Mouse (Mus musculus) neural tube, embryonic 13.5 days (tissue): Measurements from ENCODE around the gene Zfp992. TPM values are rescaled to one million over a fixed set of nuclear protein-coding genes. Genes with fewer than 3 reads are reported as not detected.
"Not testable (repeated sequence)": the region's sequence is repeated elsewhere in the genome, so short reads cannot be mapped to it uniquely, and the experiment has no call there.

Experiments
- ATAC-seq: fragments of 200-750 bp; cut with Nextera tagmentation; 2 replicates; pipeline ENCODE4 v1.8.0; 2017; ENCODE audit warnings: low read depth, mild to moderate bottlenecking, moderate TSS enrichment, moderate library complexity
- H3K27ac ChIP-seq: fragments of 300-500 bp; sonication (generic); replicated peaks from 2 replicates; pipeline ENCODE4 v1.5.1; 2015; ENCODE audit warnings: moderate library complexity, mild to moderate bottlenecking, inconsistent platforms
- H3K27me3 ChIP-seq: fragments of 300-500 bp; sonication (generic); 2 replicates; pipeline ENCODE4 v1.6.1; 2015; ENCODE audit warnings: mild to moderate bottlenecking, inconsistent platforms
- H3K36me3 ChIP-seq: fragments of 300-500 bp; sonication (generic); 2 replicates; pipeline ENCODE4 v1.6.1; 2015; ENCODE audit warnings: mild to moderate bottlenecking, inconsistent platforms
- H3K4me1 ChIP-seq: fragments of 300-500 bp; sonication (generic); replicated peaks from 2 replicates; pipeline ENCODE4 v1.6.1; 2015; ENCODE audit warnings: inconsistent platforms
- H3K4me2 ChIP-seq: fragments of 300-500 bp; sonication (generic); 2 replicates; pipeline ENCODE4 v1.6.1; 2015; ENCODE audit warnings: inconsistent platforms, mild to moderate bottlenecking, moderate library complexity
- H3K4me3 ChIP-seq: fragments of 300-500 bp; sonication (generic); 2 replicates; pipeline ENCODE4 v1.5.1; 2015; ENCODE audit warnings: mild to moderate bottlenecking, inconsistent platforms
- H3K9ac ChIP-seq: fragments of 300-500 bp; sonication (generic); 2 replicates; pipeline ENCODE4 v1.6.1; 2015; ENCODE audit warnings: moderate library complexity, mild to moderate bottlenecking, inconsistent platforms
- H3K9me3 ChIP-seq: fragments of 300-500 bp; sonication (generic); 2 replicates; pipeline ENCODE4 v1.6.1; 2016; ENCODE audit warnings: inconsistent platforms
- WGBS: fragments of 180-500 bp; shearing (Covaris S2); methylation state at CpG from one replicate; pipeline ENCODE4 v1.1.7; 2015; 5-methylcytosine and 5-hydroxymethylcytosine counted together
- polyA plus RNA-seq: library from polyadenylated mRNA; unstranded; fragments of >200 nt; fragmentation: Nextera tagmentation; extraction: Ambion mirVana; gene quantifications from 2 replicates; pipeline ENCODE4 v1.2.1, GENCODE M21; 2015

Gene Zfp992
- polyA plus RNA-seq, 1 experiment from 2014 or later = 2.0 TPM

- H3K4me1 ChIP-seq = no peaks in the 10 kb centered on the region
- no peak overlapping the region for H3K27ac ChIP-seq
- peaks cover 68% of the 10 kb centered on the region for H3K9me3 ChIP-seq
- H3K27me3 ChIP-seq = no peaks in the 10 kb centered on the region
- H3K36me3 ChIP-seq = no peaks in the 10 kb centered on the region
- peak; percentile 40; the same call in 1 of the 2 replicates for ATAC-seq
- no peak overlapping the region for H3K9ac ChIP-seq
- no peak overlapping the region for H3K4me3 ChIP-seq
- H3K4me2 ChIP-seq = no peak overlapping the region
- 95% methylated on average over 7 of the region's 7 CpGs for WGBS
Measured at GRCm38 (mm10) chr4:146455321-146455721, 6.5 kb downstream of the Zfp992 start.

- Histone ChIP-seq H3K9ac (no peak overlapping the region), H3K9me3 (peaks cover 69% of the 10 kb centered on the region), H3K36me3 (no peaks in the 10 kb centered on the region), H3K4me1 (no peaks in the 10 kb centered on the region), H3K27ac (no peak overlapping the region), H3K4me3 (no peak overlapping the region), H3K27me3 (no peaks in the 10 kb centered on the region), H3K4me2 (no peak overlapping the region)
- ATAC-seq = no peak
- 71% methylated on average over 4 of the region's 4 CpGs for WGBS
Measured at GRCm38 (mm10) chr4:146456061-146456726, 7.4 kb downstream of the Zfp992 start.

- H3K4me2 ChIP-seq = no peak overlapping the region
- H3K9ac ChIP-seq = no peak overlapping the region
- no peaks in the 10 kb centered on the region for H3K36me3 ChIP-seq
- H3K27ac ChIP-seq = no peak overlapping the region
- ATAC-seq = no peak
- peaks cover 69% of the 10 kb centered on the region for H3K9me3 ChIP-seq
- no peaks in the 10 kb centered on the region for H3K4me1 ChIP-seq
- WGBS = 61% methylated on average over 2 of the region's 2 CpGs
- no peak overlapping the region for H3K4me3 ChIP-seq
- no peaks in the 10 kb centered on the region for H3K27me3 ChIP-seq
Measured at GRCm38 (mm10) chr4:146457126-146457525, 8.3 kb downstream of the Zfp992 start.

GRCm38 (mm10) chr4:146457720-146458119, 8.9 kb downstream of the Zfp992 start:
- Histone ChIP-seq H3K4me1 (no peaks in the 10 kb centered on the region), H3K27me3 (no peaks in the 10 kb centered on the region), H3K9me3 (peaks cover 65% of the 10 kb centered on the region), H3K4me2 (no peak overlapping the region), H3K9ac (no peak overlapping the region), H3K36me3 (no peaks in the 10 kb centered on the region), H3K4me3 (no peak overlapping the region), H3K27ac (no peak overlapping the region)
- WGBS = 63% methylated on average over 1 of the region's 1 CpGs
- ATAC-seq = no peak

- WGBS = 80% methylated on average over 5 of the region's 5 CpGs
- not testable (repeated sequence) for ATAC-seq, H3K36me3 ChIP-seq, H3K9ac ChIP-seq, H3K27ac ChIP-seq, H3K4me1 ChIP-seq, H3K4me2 ChIP-seq, H3K4me3 ChIP-seq, H3K27me3 ChIP-seq
- H3K9me3 ChIP-seq = peaks cover 56% of the 10 kb centered on the region
Measured at GRCm38 (mm10) chr4:146459822-146460221, 11.0 kb downstream of the Zfp992 start.

- H3K4me1 ChIP-seq, H3K4me2 ChIP-seq, H3K27me3 ChIP-seq, ATAC-seq, H3K36me3 ChIP-seq, H3K9ac ChIP-seq, H3K27ac ChIP-seq, H3K4me3 ChIP-seq: not testable (repeated sequence)
- H3K9me3 ChIP-seq = peaks cover 54% of the 10 kb centered on the region
- 82% methylated on average over 5 of the region's 5 CpGs for WGBS
Measured at GRCm38 (mm10) chr4:146460685-146461084, 11.9 kb downstream of the Zfp992 start.

- H3K27me3 ChIP-seq, H3K27ac ChIP-seq, H3K9ac ChIP-seq, H3K4me3 ChIP-seq, H3K4me1 ChIP-seq, H3K4me2 ChIP-seq, ATAC-seq, H3K36me3 ChIP-seq: not testable (repeated sequence)
- WGBS = 92% methylated on average over 17 of the region's 19 CpGs
- peaks cover 35% of the 10 kb centered on the region for H3K9me3 ChIP-seq
Measured at GRCm38 (mm10) chr4:146463649-146464351, 15.0 kb downstream of the Zfp992 start.

GRCm38 (mm10) chr4:146469984-146470383, 21.2 kb downstream of the Zfp992 start:
- H3K4me3 ChIP-seq, H3K4me1 ChIP-seq, H3K9ac ChIP-seq, ATAC-seq, H3K36me3 ChIP-seq, H3K27ac ChIP-seq, H3K4me2 ChIP-seq, H3K27me3 ChIP-seq: not testable (repeated sequence)
- peaks cover 27% of the 10 kb centered on the region for H3K9me3 ChIP-seq
- 93% methylated on average over 11 of the region's 12 CpGs for WGBS

- peaks cover 47% of the 10 kb centered on the region for H3K9me3 ChIP-seq
- not testable (repeated sequence) for H3K9ac ChIP-seq, H3K27me3 ChIP-seq, H3K4me1 ChIP-seq, H3K27ac ChIP-seq, H3K36me3 ChIP-seq, H3K4me3 ChIP-seq, H3K4me2 ChIP-seq
- WGBS = no CpG with 5 or more reads among the region's 1 CpGs
- ATAC-seq = 0 out of 2 replicates have a peak, but pooled peaks have one; percentile 50
Measured at GRCm38 (mm10) chr4:146474181-146474580, 25.4 kb downstream of the Zfp992 start.

- WGBS = 62% methylated on average over 77 of the region's 94 CpGs
- peaks cover 45% of the 10 kb centered on the region for H3K9me3 ChIP-seq
- not testable (repeated sequence) for H3K36me3 ChIP-seq, H3K4me1 ChIP-seq, H3K4me3 ChIP-seq, H3K27ac ChIP-seq, H3K4me2 ChIP-seq, H3K9ac ChIP-seq, H3K27me3 ChIP-seq
- peak; percentile 81 for ATAC-seq
Measured at GRCm38 (mm10) chr4:146474716-146475676, 26.2 kb downstream of the Zfp992 start.

GRCm38 (mm10) chr4:146476260-146476659, 27.4 kb downstream of the Zfp992 start:
- not testable (repeated sequence) for H3K9ac ChIP-seq, H3K4me3 ChIP-seq, H3K4me2 ChIP-seq, H3K27me3 ChIP-seq, H3K27ac ChIP-seq, ATAC-seq, H3K36me3 ChIP-seq, H3K4me1 ChIP-seq
- WGBS = 94% methylated on average over 2 of the region's 2 CpGs
- H3K9me3 ChIP-seq = peaks cover 53% of the 10 kb centered on the region

- not testable (repeated sequence) for H3K9ac ChIP-seq, H3K36me3 ChIP-seq, H3K27ac ChIP-seq, H3K4me3 ChIP-seq, H3K27me3 ChIP-seq, H3K4me2 ChIP-seq, ATAC-seq, H3K4me1 ChIP-seq
- peaks cover 58% of the 10 kb centered on the region for H3K9me3 ChIP-seq
- WGBS = 80% methylated on average over 3 of the region's 3 CpGs
Measured at GRCm38 (mm10) chr4:146476959-146477358, 28.1 kb downstream of the Zfp992 start.
